Mouse (Mus musculus) stomach, postnatal 0 days (tissue): ENCODE results near the gene Fam189b. TPM values are rescaled to one million over a fixed set of nuclear protein-coding genes. Genes with fewer than 3 reads are reported as not detected.
A peak's percentile ranks its signal among the peaks of the same experiment; 100 is the strongest.

Experiments used
- ATAC-seq: fragments of 200-750 bp; cut with Nextera tagmentation; 2 replicates; pipeline ENCODE4 v1.8.0; 2017; ENCODE audit not compliant: low FRiP score, low TSS enrichment
- DNase-seq: peaks from one replicate; pipeline ENCODE4 v3.0.0-alpha.2; 2016; ENCODE audit warnings: low spot score
- H3K27ac ChIP-seq: fragments of 300-500 bp; sonication (generic); replicated peaks from 2 replicates; pipeline ENCODE4 v1.5.1; 2014; ENCODE audit warnings: mild to moderate bottlenecking, control low read depth
- H3K27me3 ChIP-seq: fragments of 300-500 bp; sonication (generic); 2 replicates; pipeline ENCODE4 v1.6.1; 2014; ENCODE audit warnings: low read length; ENCODE audit not compliant: control insufficient read depth, insufficient read depth
- H3K36me3 ChIP-seq: fragments of 300-500 bp; sonication (generic); 2 replicates; pipeline ENCODE4 v1.6.1; 2014; ENCODE audit warnings: low read length, mixed read lengths; ENCODE audit not compliant: control insufficient read depth, insufficient read depth
- H3K4me1 ChIP-seq: fragments of 300-500 bp; sonication (generic); replicated peaks from 2 replicates; pipeline ENCODE4 v1.6.1; 2014; ENCODE audit warnings: antibody characterized with exemption; ENCODE audit not compliant: control insufficient read depth, insufficient read depth
- H3K4me2 ChIP-seq: fragments of 300-500 bp; sonication (generic); replicated peaks from 2 replicates; pipeline ENCODE4 v1.6.1; 2014; ENCODE audit warnings: low read depth, mild to moderate bottlenecking, control low read depth, moderate library complexity
- H3K4me3 ChIP-seq: fragments of 300-500 bp; sonication (generic); 2 replicates; pipeline ENCODE4 v1.5.1; 2014; ENCODE audit warnings: low read depth, low read length, control low read depth
- H3K9ac ChIP-seq: fragments of 300-500 bp; sonication (generic); 2 replicates; pipeline ENCODE4 v1.6.1; 2014; ENCODE audit warnings: mild to moderate bottlenecking, low read length, control low read depth, mixed read lengths
- H3K9me3 ChIP-seq: fragments of 300-500 bp; sonication (generic); 2 replicates; pipeline ENCODE4 v1.6.1; 2016; ENCODE audit warnings: low read length; ENCODE audit not compliant: control insufficient read depth
- CTCF ChIP-seq: IDR thresholded peaks from 2 replicates; pipeline ENCODE4 v1.5.1; 2016; ENCODE audit warnings: antibody characterized with exemption, low read depth, mild to moderate bottlenecking, moderate library complexity
- EP300 ChIP-seq: optimal IDR thresholded peaks from 2 replicates; pipeline ENCODE3; 2016; ENCODE audit warnings: antibody characterized with exemption
- WGBS: fragments of 180-500 bp; shearing (Covaris S2); extraction: QIAGEN DNeasy Blood & Tissue Kit; methylation state at CpG from one replicate; pipeline ENCODE4 v1.1.7; 2014; 5-methylcytosine and 5-hydroxymethylcytosine counted together
- polyA plus RNA-seq: library from polyadenylated mRNA; unstranded; fragments of >200 nt; fragmentation: Nextera tagmentation; extraction: Ambion mirVana; gene quantifications from 2 replicates; pipeline ENCODE4 v1.2.1, GENCODE M21; 2015

Fam189b gene
- polyA plus RNA-seq, 1 experiment from 2014 or later = 7.5 TPM

- ATAC-seq = peak; percentile 96
- 7% methylated on average over 33 of the region's 33 CpGs for WGBS
- peak overlapping the region; percentile 65 for H3K9ac ChIP-seq
- peak overlapping the region; percentile 86 for H3K27ac ChIP-seq
- no peaks in the 10 kb centered on the region for H3K4me1 ChIP-seq
- H3K4me3 ChIP-seq = peak overlapping the region; percentile 45
- H3K36me3 ChIP-seq = no peaks in the 10 kb centered on the region
- peak; percentile 97 for DNase-seq
- no peak for TF ChIP-seq EP300
- TF ChIP-seq CTCF = peak; percentile 78
- no peaks in the 10 kb centered on the region for H3K9me3 ChIP-seq
- H3K27me3 ChIP-seq = no peaks in the 10 kb centered on the region
- peak overlapping the region; percentile 64 for H3K4me2 ChIP-seq
These were observed 13.3 kb downstream of the Fam189b start for GRCm38 (mm10) chr3:89195979-89196877.

GRCm38 (mm10) chr3:89199839-89200238 lies 16.9 kb downstream of the Fam189b start:
- no peak overlapping the region for H3K9ac ChIP-seq
- H3K4me3 ChIP-seq = no peak overlapping the region
- no peak overlapping the region for H3K4me2 ChIP-seq
- no peak overlapping the region for H3K27ac ChIP-seq
- 76% methylated on average over 3 of the region's 3 CpGs for WGBS
- 0 out of 2 replicates have a peak, but pooled peaks cover 2% of the 10 kb centered on the region for H3K4me1 ChIP-seq
- ATAC-seq (no peak), DNase-seq (no peak)
- TF ChIP-seq CTCF = no peak
- TF ChIP-seq EP300 = no peak
- H3K9me3 ChIP-seq = no peaks in the 10 kb centered on the region
- H3K36me3 ChIP-seq = no peaks in the 10 kb centered on the region
- H3K27me3 ChIP-seq = no peaks in the 10 kb centered on the region

GRCm38 (mm10) chr3:89202253-89203141 lies 19.6 kb downstream of the Fam189b start, which contains the start of gene Gba:
TSS of gene Gba (plus strand) at chr3:89202928.
- DNase-seq = peak; percentile 86
- ATAC-seq = peak; percentile 81
- WGBS = 22% methylated on average over 13 of the region's 13 CpGs
- Histone ChIP-seq H3K4me2 (peak within 1 kb of the TSS; percentile 64), H3K9me3 (no peaks in the 10 kb centered on the region), H3K9ac (peak within 1 kb of the TSS; percentile 68), H3K4me1 (0 out of 2 replicates have a peak, but pooled peaks cover 2% of the 10 kb centered on the region), H3K4me3 (peak within 1 kb of the TSS; percentile 57), H3K36me3 (peaks cover 14% of the 10 kb centered on the region), H3K27me3 (no peaks in the 10 kb centered on the region), H3K27ac (peak within 1 kb of the TSS; percentile 56)
- TF ChIP-seq CTCF = no peak
- peak; percentile 35 for TF ChIP-seq EP300

- Histone ChIP-seq H3K4me2 (peak overlapping the region; percentile 64), H3K4me3 (peak overlapping the region; percentile 57), H3K4me1 (0 out of 2 replicates have a peak, but pooled peaks cover 2% of the 10 kb centered on the region), H3K27ac (peak overlapping the region; percentile 56), H3K9ac (peak overlapping the region; percentile 68), H3K9me3 (no peaks in the 10 kb centered on the region), H3K36me3 (peaks cover 19% of the 10 kb centered on the region), H3K27me3 (no peaks in the 10 kb centered on the region)
- ATAC-seq (peak; percentile 27; the same call in 1 of the 2 replicates), DNase-seq (no peak)
- no peak for TF ChIP-seq CTCF
- no peak for TF ChIP-seq EP300
- WGBS = 41% methylated on average over 5 of the region's 5 CpGs
These were observed 20.2 kb downstream of the Fam189b start for GRCm38 (mm10) chr3:89203142-89203514.

GRCm38 (mm10) chr3:89206079-89206478 lies 23.1 kb downstream of the Fam189b start:
- Histone ChIP-seq H3K9ac (no peak overlapping the region), H3K36me3 (peaks cover 34% of the 10 kb centered on the region)

More at GRCm38 (mm10) chr3:89206079-89206478, 23.1 kb downstream of the Fam189b start:
- TF ChIP-seq EP300 (no peak), CTCF (no peak)
- 90% methylated on average over 7 of the region's 7 CpGs for WGBS
- Histone ChIP-seq H3K4me2 (no peak overlapping the region), H3K9me3 (no peaks in the 10 kb centered on the region), H3K27me3 (no peaks in the 10 kb centered on the region), H3K4me1 (0 out of 2 replicates have a peak, but pooled peaks cover 2% of the 10 kb centered on the region), H3K27ac (peak overlapping the region; percentile 49), H3K4me3 (no peak overlapping the region)
- ATAC-seq (no peak), DNase-seq (no peak)
